Mouse (Mus musculus): ENCODE data around the gene Ccdc47. TPM values are rescaled to one million over a fixed set of nuclear protein-coding genes. Genes with fewer than 3 reads are reported as not detected.
A peak's percentile ranks its signal among the peaks of the same experiment; 100 is the strongest.

Ccdc47 gene
- polyA plus RNA-seq, 1 experiment from 2014 or later: 57.7 TPM

DNA sequence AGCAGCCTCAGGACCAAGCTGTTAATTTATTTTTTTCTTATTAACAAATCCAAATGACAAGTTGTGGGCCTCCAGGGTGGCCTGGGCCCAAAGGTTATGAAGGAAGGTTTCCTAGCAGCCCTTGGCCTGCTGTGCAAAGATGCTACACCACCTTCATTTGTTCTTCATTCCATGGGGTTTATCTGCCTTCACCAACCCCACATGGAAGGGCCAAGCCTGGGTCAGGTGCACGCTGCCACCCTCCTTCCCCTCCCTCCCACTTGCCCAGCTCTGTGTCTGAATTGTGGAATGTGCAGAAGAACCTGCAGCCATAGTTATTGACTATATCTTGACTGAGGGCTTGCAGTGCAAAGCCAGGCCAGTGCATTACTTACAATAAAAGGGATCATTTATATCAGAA lies 59.9 kb downstream of the Ccdc47 start:
- DNase-seq (ENCODE audit: low spot score): no peak
- no peaks in the 10 kb centered on the region for H3K27me3 ChIP-seq (ENCODE audit: insufficient read depth, poor library complexity, severe bottlenecking)
- no peaks in the 10 kb centered on the region for H3K9me3 ChIP-seq
- no peak overlapping the region for H3K27ac ChIP-seq
- no peak overlapping the region for H3K4me3 ChIP-seq
- WGBS: 93% methylated on average over 1 of the region's 1 CpGs
- peaks cover 62% of the 10 kb centered on the region for H3K4me1 ChIP-seq (replicated peaks)
- peaks cover 81% of the 10 kb centered on the region for H3K36me3 ChIP-seq

DNA sequence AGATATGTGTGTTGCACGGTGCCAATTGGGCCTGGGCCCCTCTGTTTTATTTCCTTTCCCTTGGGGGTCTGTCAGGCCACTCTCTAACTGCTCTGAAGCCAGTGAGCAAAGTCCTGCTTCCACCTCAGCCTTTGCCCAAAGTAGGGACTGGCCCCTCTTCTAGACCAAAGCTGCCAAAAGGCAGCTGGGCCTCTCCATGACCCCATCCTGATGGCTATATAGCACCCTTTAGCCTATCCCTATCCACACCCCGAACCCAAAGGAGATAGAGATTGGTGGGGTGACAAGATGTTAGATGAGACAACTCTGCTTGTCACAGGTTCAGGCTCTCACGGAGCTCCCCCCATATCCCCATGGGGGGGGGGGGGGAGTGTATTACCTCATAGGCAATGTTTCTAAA lies 60.4 kb downstream of the Ccdc47 start:
- Histone ChIP-seq H3K36me3 (peaks cover 86% of the 10 kb centered on the region), H3K27ac (no peak overlapping the region), H3K9me3 (no peaks in the 10 kb centered on the region), H3K27me3 (ENCODE audit: insufficient read depth, poor library complexity, severe bottlenecking) (no peaks in the 10 kb centered on the region), H3K4me1 (replicated peaks) (peaks cover 57% of the 10 kb centered on the region), H3K4me3 (no peak overlapping the region)
- DNase-seq (ENCODE audit: low spot score): no peak
- WGBS: 75% methylated on average over 3 of the region's 3 CpGs

GRCm38 (mm10) chr11:106154770-106155169 lies 61.4 kb downstream of the Ccdc47 start:
- Histone ChIP-seq H3K27me3 (ENCODE audit: insufficient read depth, poor library complexity, severe bottlenecking) (no peaks in the 10 kb centered on the region), H3K4me3 (no peak overlapping the region), H3K27ac (peak overlapping the region; percentile 45; the same call in 1 of the 2 replicates), H3K36me3 (peaks cover 96% of the 10 kb centered on the region), H3K9me3 (no peaks in the 10 kb centered on the region), H3K4me1 (replicated peaks) (peaks cover 52% of the 10 kb centered on the region)
- WGBS: 76% methylated on average over 2 of the region's 2 CpGs
- DNase-seq (ENCODE audit: low spot score): no peak

DNA sequence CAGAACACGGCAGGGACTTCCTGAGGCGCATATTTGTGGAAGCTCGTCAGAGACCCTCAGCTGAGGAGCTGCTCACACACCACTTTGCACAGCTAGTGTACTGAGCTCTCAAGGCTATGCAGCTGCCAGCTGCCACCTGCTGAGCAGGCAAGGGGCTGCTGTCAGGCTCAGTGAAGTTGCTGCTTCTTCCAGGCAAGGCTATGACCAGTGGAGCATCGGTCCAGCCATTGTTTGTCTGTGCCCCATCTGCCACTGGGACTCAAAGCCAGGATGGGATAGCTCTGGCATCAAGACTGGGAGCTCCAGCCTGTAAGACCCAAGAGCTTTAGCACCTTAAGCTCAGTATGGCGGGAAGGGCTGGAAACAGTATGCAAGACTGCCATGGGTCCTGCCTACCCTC lies 62.1 kb downstream of the Ccdc47 start:
- 78% methylated on average over 5 of the region's 5 CpGs for WGBS
- DNase-seq (ENCODE audit: low spot score): no peak
- Histone ChIP-seq H3K4me1 (replicated peaks) (peaks cover 45% of the 10 kb centered on the region), H3K9me3 (no peaks in the 10 kb centered on the region), H3K4me3 (no peak overlapping the region), H3K27ac (0 out of 2 replicates have a peak overlapping the region, but pooled peaks have one; percentile 45), H3K36me3 (peaks cover 100% of the 10 kb centered on the region), H3K27me3 (ENCODE audit: insufficient read depth, poor library complexity, severe bottlenecking) (no peaks in the 10 kb centered on the region)

DNA sequence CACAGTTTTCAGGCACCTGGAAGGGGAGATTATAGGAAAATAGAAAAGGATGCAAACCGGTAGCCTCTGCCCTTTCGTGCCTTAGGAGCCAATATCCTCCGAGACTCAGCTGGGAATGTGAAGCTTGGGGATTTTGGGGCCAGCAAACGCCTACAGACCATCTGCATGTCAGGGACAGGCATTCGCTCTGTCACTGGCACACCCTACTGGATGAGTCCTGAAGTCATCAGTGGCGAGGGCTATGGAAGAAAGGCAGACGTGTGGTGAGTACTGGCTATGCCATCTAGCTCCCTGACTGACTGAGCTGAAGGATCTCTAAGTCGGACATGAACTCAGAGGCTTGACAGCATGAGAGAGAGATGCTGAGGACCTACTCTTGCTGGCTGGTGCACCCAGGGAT lies 64.0 kb downstream of the Ccdc47 start:
- peaks cover 100% of the 10 kb centered on the region for H3K36me3 ChIP-seq
- no peak for DNase-seq (ENCODE audit: low spot score)

GRCm38 (mm10) chr11:106151219-106151618 lies 64.9 kb downstream of the Ccdc47 start:
- H3K36me3 ChIP-seq: peaks cover 98% of the 10 kb centered on the region

More for the DNA sequence above, 64.0 kb downstream of the Ccdc47 start:
- H3K4me3 ChIP-seq: no peak overlapping the region
- H3K27ac ChIP-seq: no peak overlapping the region
- H3K27me3 ChIP-seq (ENCODE audit: insufficient read depth, poor library complexity, severe bottlenecking): no peaks in the 10 kb centered on the region
- no peaks in the 10 kb centered on the region for H3K9me3 ChIP-seq
- WGBS: 84% methylated on average over 8 of the region's 8 CpGs
- H3K4me1 ChIP-seq (replicated peaks): peaks cover 26% of the 10 kb centered on the region

More at GRCm38 (mm10) chr11:106151219-106151618, 64.9 kb downstream of the Ccdc47 start:
- Histone ChIP-seq H3K9me3 (no peaks in the 10 kb centered on the region), H3K27me3 (ENCODE audit: insufficient read depth, poor library complexity, severe bottlenecking) (no peaks in the 10 kb centered on the region), H3K4me3 (no peak overlapping the region), H3K27ac (no peak overlapping the region), H3K4me1 (replicated peaks) (peaks cover 18% of the 10 kb centered on the region)
- DNase-seq (ENCODE audit: low spot score): no peak
- whole genome bisulfite sequencing: 90% methylated on average over 3 of the region's 3 CpGs

Other genes with a start within 250 kb of the Ccdc47 start
- 1.3 TPM in 2 replicates for gene Ace, start 248.4 kb downstream of the Ccdc47 start, polyA plus RNA-seq (2016; fragmentation: Nextera tagmentation; extraction: Ambion mirVana)
- gene Ace3, start 221.7 kb downstream of the Ccdc47 start, polyA plus RNA-seq (2016; fragmentation: Nextera tagmentation; extraction: Ambion mirVana): not detected in 2 replicates
- 0.52 and 0.61 TPM in 2 replicates for gene Kcnh6, start 208.2 kb downstream of the Ccdc47 start, polyA plus RNA-seq (2016; fragmentation: Nextera tagmentation; extraction: Ambion mirVana)
- 86.5 and 94.7 TPM in 2 replicates for gene Dcaf7, start 179.5 kb downstream of the Ccdc47 start, polyA plus RNA-seq (2016; fragmentation: Nextera tagmentation; extraction: Ambion mirVana)
- gene Taco1, start 150.3 kb downstream of the Ccdc47 start, polyA plus RNA-seq (2016; fragmentation: Nextera tagmentation; extraction: Ambion mirVana): 10.4 and 14.0 TPM in 2 replicates
- 21.7 and 23.5 TPM in 2 replicates for gene Map3k3, start 131.7 kb downstream of the Ccdc47 start, polyA plus RNA-seq (2016; fragmentation: Nextera tagmentation; extraction: Ambion mirVana)
- 0.67 TPM in 1 of 2 replicates, not detected in the other for gene Gm10840, start 55.5 kb downstream of the Ccdc47 start, polyA plus RNA-seq (2016; fragmentation: Nextera tagmentation; extraction: Ambion mirVana)
- gene Limd2, start 55.5 kb downstream of the Ccdc47 start, polyA plus RNA-seq (2016; fragmentation: Nextera tagmentation; extraction: Ambion mirVana): 366 and 418 TPM in 2 replicates
- gene Strada, start 14.2 kb downstream of the Ccdc47 start, polyA plus RNA-seq (2016; fragmentation: Nextera tagmentation; extraction: Ambion mirVana): 37.8 and 46.0 TPM in 2 replicates
- gene Ddx42, start 582 bp upstream of the Ccdc47 start, polyA plus RNA-seq (2016; fragmentation: Nextera tagmentation; extraction: Ambion mirVana): 85.6 and 98.1 TPM in 2 replicates
- 52.6 and 78.7 TPM in 2 replicates for gene Ftsj3, start 39.7 kb upstream of the Ccdc47 start, polyA plus RNA-seq (2016; fragmentation: Nextera tagmentation; extraction: Ambion mirVana)
- gene Psmc5, start 39.8 kb upstream of the Ccdc47 start, polyA plus RNA-seq (2016; fragmentation: Nextera tagmentation; extraction: Ambion mirVana): 371 and 420 TPM in 2 replicates
- gene Smarcd2, start 56.6 kb upstream of the Ccdc47 start, polyA plus RNA-seq (2016; fragmentation: Nextera tagmentation; extraction: Ambion mirVana): 24.9 and 27.3 TPM in 2 replicates
- 0.12 and 0.25 TPM in 2 replicates for gene Tcam1, start 60.3 kb upstream of the Ccdc47 start, polyA plus RNA-seq (2016; fragmentation: Nextera tagmentation; extraction: Ambion mirVana)
- not detected in 2 replicates for gene Gh, start 85.5 kb upstream of the Ccdc47 start, polyA plus RNA-seq (2016; fragmentation: Nextera tagmentation; extraction: Ambion mirVana)
- gene Cd79b, start 98.4 kb upstream of the Ccdc47 start, polyA plus RNA-seq (2016; fragmentation: Nextera tagmentation; extraction: Ambion mirVana): 0.90 and 2.0 TPM in 2 replicates
- gene Scn4a, start 136.9 kb upstream of the Ccdc47 start, polyA plus RNA-seq (2016; fragmentation: Nextera tagmentation; extraction: Ambion mirVana): 0.05 TPM in 2 replicates
- gene Prr29, start 149.1 kb upstream of the Ccdc47 start, polyA plus RNA-seq (2016; fragmentation: Nextera tagmentation; extraction: Ambion mirVana): not detected in 2 replicates
- 16.9 and 17.2 TPM in 2 replicates for gene Icam2, start 171.7 kb upstream of the Ccdc47 start, polyA plus RNA-seq (2016; fragmentation: Nextera tagmentation; extraction: Ambion mirVana)